Mouse (Mus musculus) ovary, postnatal 36 days (tissue): ENCODE data around the gene Nploc4.
"Not testable (repeated sequence)": the region's sequence is repeated elsewhere in the genome, so short reads cannot be mapped to it uniquely, and the experiment has no call there.

ENCODE experiments used
- DNase-seq: peaks from one replicate; pipeline ENCODE4 v3.0.0; 2022; ENCODE audit warnings: low spot score, mixed read lengths

Nploc4 gene

GRCm38 (mm10) chr11:120352571-120353290, 84.8 kb downstream of the Nploc4 start:
- no peak for DNase-seq

GRCm38 (mm10) chr11:120352093-120352350, 85.5 kb downstream of the Nploc4 start:
- not testable (repeated sequence) for DNase-seq

- DNase-seq: no peak
These were observed 86.0 kb downstream of the Nploc4 start for GRCm38 (mm10) chr11:120351250-120352092.

- DNase-seq: peak; percentile 12
These were observed 86.8 kb downstream of the Nploc4 start for GRCm38 (mm10) chr11:120350711-120351110.

- peak; percentile 94 for DNase-seq
These were observed 87.4 kb downstream of the Nploc4 start for GRCm38 (mm10) chr11:120349986-120350702.

- DNase-seq: peak; percentile 59
These were observed 88.0 kb downstream of the Nploc4 start for GRCm38 (mm10) chr11:120349371-120349985.

GRCm38 (mm10) chr11:120348684-120349370, 88.7 kb downstream of the Nploc4 start:
- peak; percentile 69 for DNase-seq

GRCm38 (mm10) chr11:120347791-120348683, 89.5 kb downstream of the Nploc4 start, which contains the start of gene Actg1:
TSS of gene Actg1 (minus strand) at chr11:120348542.
- DNase-seq: peak; percentile 87

GRCm38 (mm10) chr11:120347301-120347700, 90.2 kb downstream of the Nploc4 start:
- DNase-seq: no peak

- not testable (repeated sequence) for DNase-seq
These were observed 91.0 kb downstream of the Nploc4 start for GRCm38 (mm10) chr11:120346383-120347034.

- no peak for DNase-seq
These were observed 92.3 kb downstream of the Nploc4 start for GRCm38 (mm10) chr11:120345067-120345681.

GRCm38 (mm10) chr11:120344310-120344920, 93.1 kb downstream of the Nploc4 start:
- no peak for DNase-seq

- no peak for DNase-seq
These were observed 93.8 kb downstream of the Nploc4 start for GRCm38 (mm10) chr11:120343519-120344309.

GRCm38 (mm10) chr11:120342656-120343160, 94.8 kb downstream of the Nploc4 start:
- DNase-seq: no peak

GRCm38 (mm10) chr11:120341661-120342060, 95.8 kb downstream of the Nploc4 start:
- no peak for DNase-seq

GRCm38 (mm10) chr11:120339978-120340513, 97.5 kb downstream of the Nploc4 start:
- no peak for DNase-seq

- DNase-seq: no peak
These were observed 98.7 kb downstream of the Nploc4 start for GRCm38 (mm10) chr11:120338786-120339185.

GRCm38 (mm10) chr11:120337447-120337846, 100.1 kb downstream of the Nploc4 start:
- no peak for DNase-seq
